Mouse (Mus musculus) olfactory bulb, adult 2 months (tissue): ENCODE data around the gene Fbxo21.

Experiments
- CTCF ChIP-seq: fragments of 200-500 bp; IDR thresholded peaks from 2 replicates; pipeline ENCODE4 v1.5.1; 2012; ENCODE audit warnings: low read depth, mild to moderate bottlenecking, low read length, moderate library complexity; ENCODE audit not compliant: insufficient read depth
- POLR2A ChIP-seq: fragments of 200-500 bp; IDR thresholded peaks from 2 replicates; pipeline ENCODE4 v1.6.1; 2012; ENCODE audit warnings: mild to moderate bottlenecking, low read depth, low read length, moderate library complexity; ENCODE audit not compliant: insufficient read depth

DNA sequence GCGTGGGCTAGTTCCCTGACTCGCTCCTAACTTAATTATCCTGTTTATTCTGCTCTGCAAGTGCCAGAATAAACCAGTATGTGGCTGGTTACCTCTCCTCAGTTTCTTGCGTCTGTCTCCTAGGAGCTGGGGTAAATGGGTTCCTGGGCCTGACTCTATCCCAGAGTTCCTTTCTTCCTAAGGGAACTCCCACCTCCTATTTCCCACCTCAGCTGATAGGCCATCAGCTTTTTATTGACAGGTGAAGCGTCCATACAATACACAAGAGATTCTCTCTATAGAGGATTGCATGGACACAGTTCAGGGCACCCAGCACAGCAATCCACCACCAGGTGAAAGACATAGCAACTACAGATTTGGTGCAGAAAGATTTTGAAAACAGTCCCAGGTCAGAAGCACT is 67.2 kb downstream of the Fbxo21 start:
- no peak for TF ChIP-seq CTCF
- no peak for TF ChIP-seq POLR2A
